Mouse (Mus musculus) ES-Bruce4 (cell line): ENCODE measurements at regions not wholly inside any gene's neighbourhood (a gene's known extent, or its start where the extent isn't known, plus 50 kb on each side); places are given as distances from the start of the nearest gene placed in this dataset.

Experiments
- CTCF ChIP-seq: IDR thresholded peaks from one replicate; pipeline ENCODE4 v1.8.1; 2011; ENCODE audit warnings: low read depth, low read length
- EP300 ChIP-seq: IDR thresholded peaks from 2 replicates; pipeline ENCODE4 v1.6.1; 2011; ENCODE audit warnings: low read depth, low read length; ENCODE audit not compliant: insufficient read depth
- POLR2A ChIP-seq: IDR thresholded peaks from one replicate; pipeline ENCODE4 v1.8.1; 2011; ENCODE audit warnings: low read length; ENCODE audit not compliant: insufficient read depth

DNA sequence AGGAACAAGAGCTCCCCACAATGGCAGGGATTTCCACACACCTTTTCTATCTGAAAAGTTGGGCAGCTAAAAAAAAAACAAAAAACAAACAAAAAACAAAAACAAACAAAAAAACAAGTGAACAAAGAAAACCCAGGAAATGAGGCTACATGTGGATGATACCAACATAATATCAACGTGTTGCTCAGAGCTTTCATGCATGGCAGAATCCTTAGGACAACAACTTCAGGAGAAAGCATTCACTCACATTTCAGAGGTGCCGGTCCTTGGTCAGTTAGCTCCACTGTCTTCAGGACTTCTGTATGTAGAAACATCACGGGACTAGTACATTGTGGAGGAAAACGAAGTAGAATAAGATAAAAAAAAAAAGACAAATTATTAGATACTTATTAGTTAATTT lies 94.8 kb upstream of the Cpm start:
- TF ChIP-seq POLR2A (no peak), EP300 (no peak), CTCF (no peak)
